Mouse (Mus musculus) heart, adult 8-10 months (tissue): ENCODE measurements around the gene Ppp4c. TPM values are rescaled to one million over a fixed set of nuclear protein-coding genes. Genes with fewer than 3 reads are reported as not detected.

ENCODE experiments used
- DNase-seq: peaks from one replicate; pipeline ENCODE4 v3.0.0; 2022; ENCODE audit warnings: low spot score
- total RNA-seq, 4 experiments: library from RNA; stranded (reverse); gene quantifications; 2 replicates each; pipeline ENCODE4 v1.2.4; 2022

The Ppp4c gene
- total RNA-seq, 4 experiments from 2014 or later, result 32.7 to 36.8 (median 34.5) TPM

DNA sequence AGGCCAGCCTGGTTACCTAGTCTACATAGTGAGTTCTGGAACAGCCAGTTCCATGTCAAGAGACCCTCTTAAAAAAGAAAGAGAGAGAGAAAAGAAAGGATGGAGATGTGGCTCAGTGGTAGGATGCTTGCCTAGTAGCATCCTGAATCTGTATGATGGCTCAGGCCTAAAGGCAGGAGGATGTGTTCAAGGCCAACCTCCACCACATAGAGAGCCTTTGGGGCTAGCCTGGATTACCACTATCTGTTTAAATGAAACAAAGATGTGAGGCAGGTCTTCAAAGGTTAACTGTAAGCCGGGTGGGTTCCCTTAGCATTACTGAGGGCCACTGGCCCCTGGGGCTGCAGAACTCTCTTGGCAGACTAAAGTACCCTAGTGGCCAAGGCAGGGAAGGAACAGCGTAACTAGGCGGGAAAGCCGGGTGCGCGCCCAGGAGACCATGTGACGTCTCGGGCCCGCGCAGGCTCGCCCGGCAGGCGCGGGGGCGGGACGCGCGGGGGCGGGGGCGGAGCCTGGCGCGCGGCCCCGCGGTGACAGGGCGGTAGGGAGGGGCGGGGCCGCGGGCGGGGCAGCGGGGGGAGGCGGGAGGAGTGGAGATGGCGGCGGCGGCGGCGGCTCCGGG, 33.1 kb downstream of the Ppp4c start, which contains the start of gene Mapk3:
TSS of gene Mapk3 (plus strand) at position 552 of the 622 bp plus-strand sequence.
- peak; percentile 87 for DNase-seq

DNA sequence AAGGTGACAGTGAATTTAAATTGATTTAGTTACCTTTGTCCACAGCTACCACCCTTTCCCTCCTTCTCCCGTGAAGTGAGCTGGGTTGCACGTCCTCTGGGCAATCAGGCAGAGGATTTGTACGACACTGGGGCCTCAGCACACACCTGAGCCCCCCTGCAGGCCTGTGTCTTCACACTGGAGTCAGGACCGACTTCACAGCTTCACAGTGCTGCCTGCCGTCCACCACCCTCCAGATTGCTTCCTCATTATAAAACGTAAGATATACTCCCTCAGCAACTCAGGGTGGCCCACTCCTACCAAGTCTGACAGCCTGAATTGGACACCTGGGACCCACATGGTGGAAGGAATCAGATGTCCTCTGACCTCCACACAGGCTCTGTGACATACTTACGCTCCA, 33.8 kb downstream of the Ppp4c start:
- no peak for DNase-seq

DNA sequence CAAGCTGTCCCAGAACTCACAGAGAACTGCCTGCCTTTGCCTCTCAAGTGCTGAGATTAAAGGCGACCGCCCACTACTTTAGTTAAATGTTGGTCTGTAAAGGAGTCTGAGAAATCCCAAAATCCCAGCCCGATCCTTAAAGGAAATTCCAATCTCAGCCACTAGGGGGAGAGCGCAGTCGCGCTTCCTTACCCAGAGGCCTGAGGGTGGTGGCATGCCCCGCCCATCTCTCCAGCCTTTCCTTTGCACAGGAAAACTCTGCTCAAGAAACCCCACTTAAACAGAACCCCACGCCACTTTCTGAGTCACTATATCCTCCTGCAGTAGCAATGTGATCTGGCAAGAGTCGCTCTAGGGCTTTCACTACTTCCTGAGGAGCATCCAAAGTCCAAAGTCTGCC, 37.4 kb downstream of the Ppp4c start:
- peak; percentile 86 for DNase-seq

DNA sequence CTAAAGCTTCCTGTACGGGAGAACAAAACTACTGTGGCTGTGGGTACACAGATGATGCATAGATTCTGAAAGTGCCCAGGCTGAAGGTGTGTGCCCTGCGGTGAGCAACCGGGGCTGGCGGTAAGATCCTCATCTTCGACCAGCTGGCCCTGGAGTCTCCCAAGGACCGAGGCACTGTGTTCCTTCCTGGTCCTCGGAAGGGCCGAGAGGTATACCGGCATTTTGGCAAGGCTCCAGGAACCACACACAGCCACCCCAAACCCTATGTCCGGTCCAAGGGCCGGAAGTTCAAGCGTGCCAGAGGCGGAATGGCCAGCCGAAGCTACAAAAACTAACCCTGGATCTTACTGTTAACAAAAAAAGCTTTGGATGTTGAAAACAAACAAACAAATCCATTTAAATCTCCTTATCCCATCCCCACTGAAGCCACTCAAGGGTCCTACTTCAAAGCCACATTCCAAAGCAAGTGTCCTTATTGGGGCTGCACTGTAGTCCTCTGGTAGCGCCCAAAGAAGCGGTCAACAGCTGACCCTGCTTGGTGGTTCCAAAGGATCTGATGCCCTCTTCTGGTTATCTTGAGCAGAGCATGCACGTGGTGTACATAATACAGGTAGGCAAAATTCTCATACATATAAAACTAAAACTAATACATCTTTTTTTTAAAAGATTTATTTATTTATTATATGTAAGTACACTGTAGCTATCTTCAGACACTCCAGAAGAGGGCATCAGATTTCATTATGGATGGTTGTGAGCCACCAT, 42.5 kb downstream of the Ppp4c start:
- DNase-seq, result no peak

DNA sequence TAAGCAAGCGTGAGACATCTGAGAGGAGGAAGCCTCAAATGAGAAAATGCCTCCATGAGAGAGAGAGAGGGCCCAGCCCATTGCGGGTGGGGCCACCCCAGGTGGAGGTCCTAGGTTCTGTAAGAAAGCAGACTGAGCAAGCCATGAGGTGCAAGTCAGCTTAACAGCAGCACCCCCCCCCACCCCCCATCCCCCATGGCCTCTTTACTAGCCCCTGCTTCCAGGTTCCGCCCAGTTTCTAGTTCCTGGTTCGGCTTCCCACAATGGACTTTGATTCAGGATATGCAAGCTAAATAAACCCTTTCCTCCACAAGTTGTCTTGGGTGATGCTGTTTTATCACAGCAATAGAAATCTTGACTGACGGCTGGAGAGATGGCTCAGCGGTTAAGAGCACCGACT, 43.5 kb downstream of the Ppp4c start:
- no peak for DNase-seq

DNA sequence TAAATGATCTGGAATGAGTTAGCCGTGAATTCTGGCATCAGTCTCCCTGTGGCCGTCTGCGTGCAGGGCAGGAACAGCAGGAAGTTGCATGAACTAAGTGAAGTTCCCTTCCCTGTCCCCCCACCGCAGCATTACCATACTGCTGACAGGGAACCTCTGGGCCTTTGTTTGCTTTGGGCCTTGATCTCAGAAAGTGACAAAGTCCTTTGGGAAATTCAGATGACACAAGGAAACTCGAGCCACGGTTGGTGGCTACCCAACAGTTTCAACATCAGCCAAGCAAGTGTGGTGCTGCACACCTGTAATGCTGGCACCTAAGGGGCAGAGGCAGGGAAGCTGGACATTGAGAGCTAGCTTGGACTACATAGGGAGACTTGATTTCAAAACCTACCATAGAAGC, 45.5 kb downstream of the Ppp4c start:
- DNase-seq, result no peak

DNA sequence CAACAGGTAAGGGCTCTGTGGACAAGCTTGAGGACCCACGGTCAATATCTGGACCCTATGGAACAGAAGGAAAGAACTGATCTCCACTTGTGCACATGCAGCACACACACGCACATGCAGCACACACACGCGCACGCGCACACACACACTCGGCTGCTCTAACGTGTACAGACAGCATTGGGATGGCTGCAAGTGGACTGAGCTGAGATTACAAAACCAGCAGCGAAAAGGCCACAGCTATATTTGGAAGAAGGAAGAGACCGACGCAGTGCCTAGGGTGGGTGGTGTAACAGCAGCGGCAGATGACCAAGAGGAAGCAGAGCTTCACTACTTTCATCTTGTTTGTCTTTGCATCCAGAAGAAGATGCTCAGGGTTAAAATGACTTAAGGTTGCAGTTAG, 46.2 kb downstream of the Ppp4c start:
- no peak for DNase-seq

DNA sequence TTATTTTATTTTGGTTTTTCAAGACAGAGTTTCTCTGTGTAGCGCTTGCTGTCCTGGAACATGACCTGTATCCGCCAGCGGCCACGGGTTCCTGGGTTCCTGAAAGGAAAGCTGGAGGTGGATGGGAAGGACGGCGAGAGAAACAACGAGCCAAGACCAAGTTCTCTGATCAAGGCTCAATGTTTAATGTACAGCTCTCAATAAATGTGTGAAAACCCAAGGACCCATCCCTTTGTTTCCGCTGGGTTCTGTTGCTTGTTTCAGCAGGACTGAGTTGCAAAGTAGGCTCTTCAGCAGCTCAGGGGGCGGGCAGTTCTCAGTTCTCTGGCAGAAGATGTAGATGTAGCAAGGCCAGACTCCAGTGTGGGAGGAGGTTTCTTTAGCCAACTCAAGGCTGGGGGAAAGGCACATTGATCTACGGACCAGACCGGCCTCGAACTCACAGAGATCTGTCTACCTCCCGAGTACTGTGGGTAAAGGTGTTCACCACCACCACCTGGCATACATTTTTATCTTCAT, 50.3 kb downstream of the Ppp4c start:
- no peak for DNase-seq

DNA sequence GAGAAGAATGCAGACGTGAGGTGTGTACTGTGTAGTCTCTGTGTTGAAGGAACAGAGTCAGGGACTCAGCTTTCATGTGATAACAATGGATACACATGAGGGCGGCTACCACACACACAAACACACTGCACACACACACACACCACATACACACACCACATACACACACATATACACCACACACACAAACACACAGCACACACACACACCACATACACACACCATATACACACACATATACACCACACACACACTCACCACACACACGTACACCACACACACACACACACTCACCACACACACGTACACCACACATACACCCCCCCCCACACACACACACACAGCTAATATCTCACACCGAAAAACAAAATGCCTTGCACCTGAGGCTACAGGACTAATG, 50.8 kb downstream of the Ppp4c start:
- no peak for DNase-seq

DNA sequence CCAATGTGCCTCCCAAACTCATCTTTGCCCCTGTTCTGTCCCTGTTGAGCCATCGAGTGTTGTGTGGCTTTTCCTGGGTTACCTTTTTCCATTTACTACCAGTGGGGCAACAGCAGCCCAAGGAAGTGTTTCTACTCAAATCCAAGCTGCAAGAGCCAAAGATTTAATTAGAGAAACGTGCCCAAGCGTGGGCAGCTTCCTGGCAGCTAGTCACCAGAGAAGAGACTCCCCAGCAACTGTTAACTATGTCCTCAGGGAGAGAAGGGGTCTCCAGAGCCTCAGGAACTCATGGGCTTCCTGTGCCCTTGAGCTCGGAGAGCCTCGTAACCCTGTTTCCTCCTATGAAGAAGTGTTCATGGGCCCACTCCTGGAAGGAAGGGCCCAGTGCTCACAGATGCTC, 51.3 kb downstream of the Ppp4c start:
- DNase-seq, result no peak

DNA sequence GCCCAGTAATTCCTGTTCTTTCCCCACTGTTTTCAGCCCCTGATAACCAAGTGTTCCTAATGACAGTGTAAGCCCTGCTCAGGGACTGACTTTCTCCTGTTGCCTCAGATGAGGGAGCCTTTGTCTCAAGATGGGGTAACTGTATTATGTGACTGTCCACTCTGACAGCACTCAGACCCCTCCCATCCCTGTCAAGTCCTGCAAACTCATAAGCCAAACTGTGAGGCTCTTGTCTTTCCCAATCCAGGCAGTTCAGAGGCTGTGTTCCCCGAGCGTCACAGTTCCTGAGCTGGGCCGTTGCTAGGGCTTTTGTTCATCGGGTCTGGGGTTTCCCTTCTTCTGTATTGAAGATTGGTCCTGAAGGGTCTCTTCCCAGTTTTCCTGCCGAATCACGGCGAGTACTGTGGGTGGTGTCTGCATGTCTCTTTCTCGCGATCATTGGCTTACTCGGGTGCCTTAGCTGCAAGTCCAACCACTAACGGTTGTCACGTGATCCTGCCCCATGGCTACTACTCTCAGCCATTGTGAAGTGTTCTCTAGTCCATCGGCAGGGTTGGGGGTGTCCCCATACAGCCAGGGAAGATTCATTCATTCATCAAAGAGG, 52.1 kb downstream of the Ppp4c start:
- no peak for DNase-seq

DNA sequence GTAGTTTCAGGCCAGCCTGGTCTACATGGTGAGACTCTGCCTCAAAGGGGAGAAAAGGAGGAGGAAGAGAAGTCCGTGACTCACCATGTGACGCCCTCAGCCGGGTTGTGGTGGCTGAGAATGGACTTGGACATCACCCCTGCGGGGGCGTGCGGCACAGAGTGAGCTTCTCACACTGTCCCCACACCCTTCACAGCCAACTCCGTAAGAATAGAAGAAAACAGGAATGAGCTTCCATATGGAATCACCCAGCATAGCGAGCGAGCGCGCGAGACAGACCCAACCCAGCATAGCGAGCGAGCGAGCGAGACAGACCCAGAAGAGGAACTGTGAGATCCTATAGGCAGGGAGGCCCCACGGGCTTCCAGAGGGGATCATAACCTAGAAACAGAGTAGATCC, 52.7 kb downstream of the Ppp4c start:
- DNase-seq, result no peak

DNA sequence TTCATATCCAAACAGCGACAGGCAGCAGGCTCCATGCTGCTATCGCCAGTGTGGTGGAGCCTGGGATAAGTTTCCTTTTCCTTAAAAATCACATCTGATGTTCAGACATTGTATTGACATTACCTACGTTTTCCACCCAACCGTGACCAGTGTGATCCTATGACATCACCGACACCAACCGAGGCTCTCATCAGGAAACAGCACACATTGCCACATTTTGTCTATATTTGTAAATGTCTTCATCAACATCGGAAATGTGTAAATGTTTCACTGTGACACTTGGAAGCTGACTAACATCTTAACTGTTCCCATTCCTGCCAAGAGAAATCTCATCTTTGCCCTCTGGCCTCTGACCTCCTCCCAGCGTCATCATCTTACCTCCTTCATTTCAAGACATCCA, 56.2 kb downstream of the Ppp4c start:
- no peak for DNase-seq

Other genes starting within 250 kb of the Ppp4c start
- gene Eif3c, start 226.1 kb downstream of the Ppp4c start, total RNA-seq, result 100 to 1,000 TPM; 141 to 155 (median 143) TPM
- 1 to 10 TPM in 2 of 4 experiments, under 1 TPM in 2; 0.44 to 1.9 (median 0.75) TPM for gene Apobr, start 207.6 kb downstream of the Ppp4c start, total RNA-seq
- gene Cln3, start 206.7 kb downstream of the Ppp4c start, total RNA-seq, result 10 to 100 TPM; 12.9 to 15.6 (median 14.1) TPM
- not detected for gene Il27, start 197.6 kb downstream of the Ppp4c start, total RNA-seq
- 1 to 10 TPM; 3.5 to 5.3 (median 4.7) TPM for gene Nupr1, start 161.6 kb downstream of the Ppp4c start, total RNA-seq
- 10 to 100 TPM; 21.6 to 26.2 (median 24.9) TPM for gene Sgf29, start 143.2 kb downstream of the Ppp4c start, total RNA-seq
- gene Sult1a1, start 116.1 kb downstream of the Ppp4c start, total RNA-seq, result 10 to 100 TPM; 18.6 to 38.7 (median 31.5) TPM
- gene Bola2, start 97.1 kb downstream of the Ppp4c start, total RNA-seq, result 10 to 100 TPM; 52.4 to 70.4 (median 56.4) TPM
- 1 to 10 TPM; 3.2 to 6.2 (median 5.4) TPM for gene Slx1b, start 96.7 kb downstream of the Ppp4c start, total RNA-seq
- 10 to 100 TPM in 1 of 4 experiments, 1 to 10 TPM in 3; 4.9 to 10.0 (median 6.2) TPM for gene Coro1a, start 84.7 kb downstream of the Ppp4c start, total RNA-seq
- gene Mapk3, start 32.9 kb downstream of the Ppp4c start, total RNA-seq, result 10 to 100 TPM; 46.5 to 52.3 (median 50.4) TPM
- gene Gdpd3, start 26.2 kb downstream of the Ppp4c start, total RNA-seq, result 1 to 10 TPM; 1.3 to 2.2 (median 1.8) TPM
- gene Ypel3, start 15.5 kb downstream of the Ppp4c start, total RNA-seq, result 10 to 100 TPM; 46.6 to 99.6 (median 72.6) TPM
- under 1 TPM; 0.40 to 0.49 (median 0.42) TPM for gene Tbx6, start 11.0 kb downstream of the Ppp4c start, total RNA-seq
- gene Fam57b, start 5.2 kb upstream of the Ppp4c start, total RNA-seq, result 10 to 100 TPM in 1 of 4 experiments, 1 to 10 TPM in 3; 6.9 to 10.1 (median 8.0) TPM
- gene 4930451I11Rik, start 39.1 kb upstream of the Ppp4c start, total RNA-seq, result not detected
- gene Doc2a, start 54.9 kb upstream of the Ppp4c start, total RNA-seq, result not detected
- 1 to 10 TPM; 4.8 to 9.6 (median 6.4) TPM for gene Hirip3, start 69.5 kb upstream of the Ppp4c start, total RNA-seq
- 10 to 100 TPM; 18.3 to 23.9 (median 21.3) TPM for gene Ino80e, start 69.9 kb upstream of the Ppp4c start, total RNA-seq
- gene Taok2, start 92.2 kb upstream of the Ppp4c start, total RNA-seq, result 10 to 100 TPM; 35.8 to 40.4 (median 38.5) TPM
- gene Tmem219, start 130.4 kb upstream of the Ppp4c start, total RNA-seq, result 10 to 100 TPM; 10.3 to 13.1 (median 12.6) TPM
- gene Kctd13, start 136.4 kb upstream of the Ppp4c start, total RNA-seq, result 1 to 10 TPM; 6.6 to 9.3 (median 7.3) TPM
- gene Asphd1, start 157.1 kb upstream of the Ppp4c start, total RNA-seq, result under 1 TPM in 1 of 4 experiments, not detected in 3; 0.19 TPM
- gene Sez6l2, start 158.1 kb upstream of the Ppp4c start, total RNA-seq, result 1 to 10 TPM; 2.6 to 7.2 (median 6.4) TPM
- 10 to 100 TPM; 45.9 to 53.7 (median 50.7) TPM for gene Cdipt, start 183.4 kb upstream of the Ppp4c start, total RNA-seq
- gene Cdiptos, start 183.6 kb upstream of the Ppp4c start, total RNA-seq, result under 1 TPM in 3 of 4 experiments, not detected in 1; 0.37 to 0.60 (median 0.43) TPM
- 10 to 100 TPM; 59.3 to 81.8 (median 73.5) TPM for gene Mvp, start 222.1 kb upstream of the Ppp4c start, total RNA-seq
- not detected for gene Pagr1b, start 224.0 kb upstream of the Ppp4c start, total RNA-seq
- 10 to 100 TPM in 2 of 4 experiments, 1 to 10 TPM in 2; 8.3 to 22.2 (median 10.5) TPM for gene Pagr1a, start 224.9 kb upstream of the Ppp4c start, total RNA-seq
- gene Gm42742, start 228.6 kb upstream of the Ppp4c start, total RNA-seq, result 10 to 100 TPM; 28.1 to 33.3 (median 31.4) TPM
- gene Prrt2, start 228.7 kb upstream of the Ppp4c start, total RNA-seq, result 1 to 10 TPM in 1 of 4 experiments, under 1 TPM in 1, not detected in 2; 0.87 to 1.1 TPM
- gene Maz, start 234.5 kb upstream of the Ppp4c start, total RNA-seq, result 10 to 100 TPM; 48.5 to 55.9 (median 54.8) TPM
- gene Kif22, start 250.0 kb upstream of the Ppp4c start, total RNA-seq, result 1 to 10 TPM in 3 of 4 experiments, not detected in 1; 1.2 to 2.2 (median 1.6) TPM